Mouse (Mus musculus) heart, postnatal 0 days (tissue): ENCODE results near the gene Syt17. TPM values are rescaled to one million over a fixed set of nuclear protein-coding genes. Genes with fewer than 3 reads are reported as not detected.

Experiments
- ATAC-seq: fragments of 200-750 bp; cut with Nextera tagmentation; 2 replicates; pipeline ENCODE4 v1.8.0; 2017; ENCODE audit warnings: low read depth, moderate number of reproducible peaks, moderate library complexity; ENCODE audit not compliant: insufficient read depth
- DNase-seq: peaks from one replicate; pipeline ENCODE4 v3.0.0-alpha.2; 2016; ENCODE audit warnings: low spot score
- H3K27ac ChIP-seq: fragments of 300-500 bp; sonication (generic); 2 replicates; pipeline ENCODE4 v1.5.1; 2014; ENCODE audit warnings: low read depth, mild to moderate bottlenecking
- H3K27me3 ChIP-seq: fragments of 300-500 bp; sonication (generic); 2 replicates; pipeline ENCODE4 v1.6.1; 2014; ENCODE audit warnings: low read length, mixed read lengths; ENCODE audit not compliant: control insufficient read depth, insufficient read depth
- H3K36me3 ChIP-seq: fragments of 300-500 bp; sonication (generic); replicated peaks from 2 replicates; pipeline ENCODE4 v1.6.1; 2014; ENCODE audit warnings: low read length, mixed read lengths; ENCODE audit not compliant: control insufficient read depth, insufficient read depth
- H3K4me1 ChIP-seq: fragments of 300-500 bp; sonication (generic); 2 replicates; pipeline ENCODE4 v1.6.1; 2014; ENCODE audit warnings: antibody characterized with exemption; ENCODE audit not compliant: control insufficient read depth, insufficient read depth
- H3K4me2 ChIP-seq: fragments of 300-500 bp; sonication (generic); 2 replicates; pipeline ENCODE4 v1.6.1; 2014; ENCODE audit warnings: low read depth, mild to moderate bottlenecking, low read length, moderate library complexity
- H3K4me3 ChIP-seq: fragments of 300-500 bp; sonication (generic); 2 replicates; pipeline ENCODE4 v1.5.1; 2014; ENCODE audit warnings: low read depth, low read length
- H3K9ac ChIP-seq: fragments of 300-500 bp; sonication (generic); replicated peaks from 2 replicates; pipeline ENCODE4 v1.6.1; 2014; ENCODE audit warnings: low read depth, low read length, mixed read lengths
- H3K9me3 ChIP-seq: fragments of 300-500 bp; sonication (generic); replicated peaks from 2 replicates; pipeline ENCODE4 v1.6.1; 2016; ENCODE audit warnings: low read length; ENCODE audit not compliant: control insufficient read depth
- CTCF ChIP-seq: IDR thresholded peaks from 2 replicates; pipeline ENCODE4 v1.5.1; 2016; ENCODE audit warnings: antibody characterized with exemption, control low read depth, low read depth
- EP300 ChIP-seq: IDR thresholded peaks from 2 replicates; pipeline ENCODE4 v1.6.1; 2016; ENCODE audit warnings: antibody characterized with exemption, low read depth
- WGBS: fragments of 180-500 bp; shearing (Covaris S2); extraction: QIAGEN DNeasy Blood & Tissue Kit; methylation state at CpG from one replicate; pipeline ENCODE4 v1.1.7; 2014; 5-methylcytosine and 5-hydroxymethylcytosine counted together
- polyA plus RNA-seq: library from polyadenylated mRNA; unstranded; fragments of >200 nt; fragmentation: Nextera tagmentation; extraction: Ambion mirVana; gene quantifications from 2 replicates; pipeline ENCODE4 v1.2.1, GENCODE M21; 2015
- total RNA-seq: library from RNA; depleted of rRNA; stranded (reverse); fragments of >200 nt; gene quantifications from 2 replicates; pipeline ENCODE4 v1.2.3, GENCODE M21; 2014; ENCODE audit warnings: low replicate concordance; rRNA removed

The Syt17 gene
- total RNA-seq (0.46 and 1.2 TPM in 2 replicates), polyA plus RNA-seq (1.2 and 2.0 TPM in 2 replicates)

DNA sequence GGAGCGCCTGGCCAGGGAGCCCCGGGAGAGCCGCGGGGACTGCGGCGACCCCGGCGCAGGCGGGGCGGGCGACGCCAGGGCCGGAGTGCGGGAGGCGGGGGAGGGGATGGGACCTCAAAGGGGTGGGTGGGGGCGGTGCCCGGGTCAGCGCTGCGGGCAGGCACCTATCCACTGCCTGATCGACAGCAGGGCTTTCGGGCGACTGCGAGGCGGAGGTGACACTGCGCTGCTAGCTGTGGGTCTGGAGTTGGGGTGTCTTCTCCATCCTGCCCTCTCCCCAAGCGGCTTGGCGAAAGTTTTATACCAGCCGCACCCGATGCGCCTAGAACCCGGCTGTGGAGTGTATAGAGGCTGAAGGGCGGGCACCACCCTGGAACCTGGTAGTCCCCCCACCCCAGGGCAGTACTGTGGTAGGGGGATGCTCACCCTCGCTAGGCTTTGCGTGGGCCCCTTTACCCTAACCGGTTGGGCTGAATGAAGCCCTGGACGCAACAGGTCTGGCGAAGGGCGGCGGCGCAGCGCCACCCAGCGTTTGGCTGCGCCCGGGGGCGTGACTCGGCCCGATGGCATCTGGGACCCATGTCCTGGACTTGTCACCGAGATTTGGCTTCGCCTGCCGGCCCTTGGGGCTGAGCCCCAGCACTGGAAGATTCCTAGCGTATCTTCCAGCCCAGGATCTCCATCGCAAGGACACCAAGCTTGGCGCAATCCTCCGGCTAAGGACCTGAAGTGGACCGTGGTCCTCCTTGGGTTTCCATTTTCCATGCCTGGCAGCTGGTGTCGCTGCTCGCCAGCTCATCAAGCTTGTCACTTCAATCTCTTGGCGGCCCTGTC is at the start of gene Syt17:
Gene Syt17, minus strand, starts transcription at position 89 of the 834 bp plus-strand sequence.
- Histone ChIP-seq H3K27ac (no peak within 1 kb of the TSS), H3K27me3 (peaks cover 47% of the 10 kb centered on the region), H3K4me1 (peaks cover 15% of the 10 kb centered on the region), H3K4me3 (peak within 1 kb of the TSS; percentile 65), H3K9me3 (no peaks in the 10 kb centered on the region), H3K9ac (peak within 1 kb of the TSS; percentile 27), H3K36me3 (no peaks in the 10 kb centered on the region), H3K4me2 (peak within 1 kb of the TSS; percentile 95)
- under 1% methylated on average over 58 of the region's 58 CpGs for WGBS
- peak; percentile 49 for TF ChIP-seq CTCF
- no peak for TF ChIP-seq EP300
- peak; percentile 59 for DNase-seq
- ATAC-seq = peak; percentile 64

DNA sequence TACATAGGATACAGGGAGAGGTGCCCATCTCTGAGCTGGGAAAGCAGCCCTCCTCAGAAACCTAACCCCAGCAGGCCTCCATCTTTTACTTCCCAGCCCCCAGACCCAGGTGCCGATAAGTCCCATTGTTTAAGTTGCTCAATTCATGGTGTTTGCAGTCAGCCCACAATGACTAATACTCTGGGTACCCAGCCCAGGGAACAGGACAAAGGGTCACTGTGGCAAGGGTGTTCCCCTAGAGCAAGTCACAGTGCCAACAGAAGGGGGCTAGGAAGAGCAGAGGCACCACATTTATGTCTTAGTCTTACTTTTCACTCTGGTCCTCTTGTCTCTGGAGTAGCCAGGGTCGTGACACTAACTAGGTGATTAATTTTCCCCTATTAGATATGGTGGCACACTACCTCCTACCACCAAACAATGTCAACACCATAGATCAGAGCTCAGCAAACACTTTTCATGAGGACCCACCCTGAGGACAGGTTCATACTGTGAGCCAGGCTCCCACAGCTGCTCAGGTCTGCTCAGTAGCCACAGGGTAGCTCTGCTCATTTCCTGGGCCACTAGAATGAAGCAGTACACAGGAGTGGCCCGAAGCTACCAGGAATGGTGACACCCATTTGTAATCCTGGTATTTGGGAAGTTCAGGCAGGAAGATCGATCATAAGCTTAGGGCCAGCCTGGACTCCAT is 47.0 kb upstream of the Syt17 start:
- H3K4me3 ChIP-seq = no peak overlapping the region
- peaks cover 19% of the 10 kb centered on the region for H3K27me3 ChIP-seq
- 78% methylated on average over 4 of the region's 4 CpGs for WGBS
- peaks cover 3% of the 10 kb centered on the region; the same call in 1 of the 2 replicates for H3K4me1 ChIP-seq
- H3K36me3 ChIP-seq = no peaks in the 10 kb centered on the region; the same call in 1 of the 2 replicates
- DNase-seq (no peak), ATAC-seq (no peak)
- no peak overlapping the region for H3K9ac ChIP-seq
- TF ChIP-seq CTCF (no peak), EP300 (no peak)
- no peaks in the 10 kb centered on the region for H3K9me3 ChIP-seq
- H3K4me2 ChIP-seq = no peak overlapping the region
- H3K27ac ChIP-seq = no peak overlapping the region

DNA sequence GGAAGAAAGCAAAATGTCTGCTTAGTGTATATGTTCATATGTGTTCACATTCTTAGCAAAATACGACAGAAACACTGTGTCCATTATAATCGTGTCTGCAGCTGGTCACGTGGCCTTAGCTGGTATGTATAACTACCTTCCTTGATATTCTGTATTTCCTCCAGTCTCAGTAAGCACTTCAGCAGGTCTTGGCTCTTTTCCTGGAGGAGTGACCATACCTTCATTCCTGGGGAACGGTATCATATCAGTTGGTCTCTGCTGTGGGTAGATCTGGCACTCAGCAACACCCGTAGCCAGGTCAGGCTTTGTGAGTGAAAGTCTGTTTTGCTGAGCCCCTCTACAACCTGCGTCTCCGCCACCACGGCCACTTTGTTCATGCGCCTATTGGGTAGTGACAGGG is 45.9 kb upstream of the Syt17 start:
- Histone ChIP-seq H3K36me3 (peaks cover 4% of the 10 kb centered on the region; the same call in 1 of the 2 replicates), H3K4me3 (no peak overlapping the region), H3K27ac (no peak overlapping the region), H3K9me3 (no peaks in the 10 kb centered on the region), H3K4me1 (peaks cover 3% of the 10 kb centered on the region; the same call in 1 of the 2 replicates), H3K9ac (no peak overlapping the region), H3K27me3 (peaks cover 22% of the 10 kb centered on the region), H3K4me2 (no peak overlapping the region)
- ATAC-seq = no peak
- TF ChIP-seq CTCF (no peak), EP300 (no peak)
- 59% methylated on average over 9 of the region's 9 CpGs for WGBS
- DNase-seq = no peak

DNA sequence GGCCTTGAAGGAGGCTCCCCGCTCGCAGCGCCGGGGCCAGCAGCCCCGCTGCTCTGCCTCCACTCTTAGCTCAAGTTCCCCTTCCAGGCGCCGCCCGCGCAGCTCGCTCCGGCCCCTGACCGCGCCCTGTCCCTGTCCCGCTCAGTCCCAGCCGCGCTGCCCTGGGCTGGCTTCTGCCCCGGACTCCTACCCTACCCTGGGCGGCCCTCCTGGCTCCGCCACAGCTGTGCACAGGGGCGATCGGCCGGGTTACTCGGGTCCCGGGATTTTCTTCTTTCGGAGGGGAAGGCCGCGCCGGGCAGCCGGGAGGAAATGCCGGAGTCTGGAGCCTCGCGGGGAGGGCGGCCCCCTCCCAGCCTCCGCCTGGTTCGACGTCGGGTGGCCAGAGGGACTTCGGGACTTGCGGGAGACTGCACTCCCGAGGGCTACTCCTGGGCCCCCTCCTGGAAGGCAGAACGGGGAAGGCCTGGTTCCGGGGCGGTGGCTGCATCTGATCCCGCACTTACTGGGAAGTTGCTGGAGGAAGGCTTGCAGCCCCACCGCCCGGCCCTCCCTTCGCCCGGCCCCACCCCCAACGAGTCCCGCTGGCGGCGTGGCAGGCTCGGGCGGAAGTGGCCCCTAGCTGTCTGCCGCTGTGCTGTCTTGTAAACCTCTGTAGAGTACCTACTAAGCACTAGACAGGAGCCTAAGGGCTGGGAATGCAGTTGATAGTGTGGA is 43.6 kb upstream of the Syt17 start, which contains the start of gene Itpripl2:
Gene Itpripl2, minus strand, starts transcription at position 545 of the 717 bp plus-strand sequence.
- WGBS = under 1% methylated on average over 55 of the region's 55 CpGs

More for the DNA sequence above, 43.6 kb upstream of the Syt17 start, which contains the start of gene Itpripl2:
- H3K9ac ChIP-seq = peak within 1 kb of the TSS; percentile 92
- peak within 1 kb of the TSS; percentile 94 for H3K27ac ChIP-seq
- no peaks in the 10 kb centered on the region for H3K9me3 ChIP-seq
- H3K4me1 ChIP-seq = peaks cover 3% of the 10 kb centered on the region; the same call in 1 of the 2 replicates
- H3K4me3 ChIP-seq = peak within 1 kb of the TSS; percentile 78
- peak; percentile 66 for DNase-seq
- H3K36me3 ChIP-seq = peaks cover 6% of the 10 kb centered on the region; the same call in 1 of the 2 replicates
- no peak for TF ChIP-seq EP300
- peaks cover 22% of the 10 kb centered on the region for H3K27me3 ChIP-seq
- H3K4me2 ChIP-seq = peak within 1 kb of the TSS; percentile 73
- peak; percentile 83 for ATAC-seq
